Mouse (Mus musculus): ENCODE data around the gene Csnk1g2. TPM values are rescaled to one million over a fixed set of nuclear protein-coding genes. Genes with fewer than 3 reads are reported as not detected.

The Csnk1g2 gene
- polyA plus RNA-seq, 1 experiment, result 218 TPM

GRCm38 (mm10) chr10:80665981-80666733 is 43.5 kb downstream of the Csnk1g2 start:
- H3K4me3 ChIP-seq (replicated peaks; ENCODE audit: insufficient read depth, low read depth, low read length), result no peak overlapping the region
- WGBS, result 66% methylated on average over 10 of the region's 10 CpGs
- H3K27ac ChIP-seq (ENCODE audit: insufficient read depth, low read length), result no peak overlapping the region
- TF ChIP-seq POLR2A (IDR thresholded peaks at IDR 0.05; ENCODE audit: borderline replicate concordance, insufficient read depth, low read length), result no peak
- H3K4me1 ChIP-seq (ENCODE audit: control insufficient read depth, insufficient read depth, low read length), result peaks cover 51% of the 10 kb centered on the region
- H3K27me3 ChIP-seq (ENCODE audit: control insufficient read depth, insufficient read depth, low read length), result no peaks in the 10 kb centered on the region
- no peak for DNase-seq

GRCm38 (mm10) chr10:80666837-80667412 is 44.3 kb downstream of the Csnk1g2 start:
- WGBS, result 69% methylated on average over 19 of the region's 19 CpGs
- no peak for DNase-seq
- Histone ChIP-seq H3K27me3 (ENCODE audit: control insufficient read depth, insufficient read depth, low read length) (no peaks in the 10 kb centered on the region), H3K4me3 (replicated peaks; ENCODE audit: insufficient read depth, low read depth, low read length) (no peak overlapping the region), H3K4me1 (ENCODE audit: control insufficient read depth, insufficient read depth, low read length) (peaks cover 59% of the 10 kb centered on the region), H3K27ac (ENCODE audit: insufficient read depth, low read length) (no peak overlapping the region)
- TF ChIP-seq CTCF (IDR thresholded peaks at IDR 0.05; ENCODE audit: borderline replicate concordance, insufficient read depth, low read depth, low read length) (no peak), POLR2A (IDR thresholded peaks at IDR 0.05; ENCODE audit: borderline replicate concordance, insufficient read depth, low read length) (no peak)

- WGBS, result 26% methylated on average over 11 of the region's 11 CpGs
- peaks cover 75% of the 10 kb centered on the region for H3K4me1 ChIP-seq (ENCODE audit: control insufficient read depth, insufficient read depth, low read length)
- H3K4me3 ChIP-seq (replicated peaks; ENCODE audit: insufficient read depth, low read depth, low read length), result no peak overlapping the region
- peak; percentile 64 to 78 for DNase-seq
- H3K27ac ChIP-seq (ENCODE audit: insufficient read depth, low read length), result peak overlapping the region; percentile 46; the same call in 1 of the 2 replicates
- no peaks in the 10 kb centered on the region for H3K27me3 ChIP-seq (ENCODE audit: control insufficient read depth, insufficient read depth, low read length)
- TF ChIP-seq POLR2A (IDR thresholded peaks at IDR 0.05; ENCODE audit: borderline replicate concordance, insufficient read depth, low read length), result no peak
- TF ChIP-seq CTCF (IDR thresholded peaks at IDR 0.05; ENCODE audit: borderline replicate concordance, insufficient read depth, low read depth, low read length), result no peak
Observed at GRCm38 (mm10) chr10:80668614-80669013, 46.0 kb downstream of the Csnk1g2 start.

- Histone ChIP-seq H3K27me3 (ENCODE audit: control insufficient read depth, insufficient read depth, low read length) (no peaks in the 10 kb centered on the region), H3K4me1 (ENCODE audit: control insufficient read depth, insufficient read depth, low read length) (peaks cover 77% of the 10 kb centered on the region), H3K4me3 (replicated peaks; ENCODE audit: insufficient read depth, low read depth, low read length) (no peak overlapping the region), H3K27ac (ENCODE audit: insufficient read depth, low read length) (peak overlapping the region; percentile 46)
- DNase-seq, result no peak
- WGBS, result 61% methylated on average over 12 of the region's 12 CpGs
- TF ChIP-seq POLR2A (IDR thresholded peaks at IDR 0.05; ENCODE audit: borderline replicate concordance, insufficient read depth, low read length) (no peak), CTCF (IDR thresholded peaks at IDR 0.05; ENCODE audit: borderline replicate concordance, insufficient read depth, low read depth, low read length) (no peak)
Observed at GRCm38 (mm10) chr10:80669018-80669417, 46.4 kb downstream of the Csnk1g2 start.

GRCm38 (mm10) chr10:80669737-80670485 is 47.3 kb downstream of the Csnk1g2 start:
- no peak overlapping the region for H3K4me3 ChIP-seq (replicated peaks; ENCODE audit: insufficient read depth, low read depth, low read length)
- no peaks in the 10 kb centered on the region for H3K27me3 ChIP-seq (ENCODE audit: control insufficient read depth, insufficient read depth, low read length)
- peak; percentile 77 to 82 for DNase-seq
- 14% methylated on average over 7 of the region's 7 CpGs for WGBS
- TF ChIP-seq CTCF (IDR thresholded peaks at IDR 0.05; ENCODE audit: borderline replicate concordance, insufficient read depth, low read depth, low read length) (no peak), POLR2A (IDR thresholded peaks at IDR 0.05; ENCODE audit: borderline replicate concordance, insufficient read depth, low read length) (no peak)
- H3K4me1 ChIP-seq (ENCODE audit: control insufficient read depth, insufficient read depth, low read length), result peaks cover 78% of the 10 kb centered on the region
- H3K27ac ChIP-seq (ENCODE audit: insufficient read depth, low read length), result peak overlapping the region; percentile 46

- WGBS, result 9% methylated on average over 2 of the region's 2 CpGs
- Histone ChIP-seq H3K27ac (ENCODE audit: insufficient read depth, low read length) (peak overlapping the region; percentile 46), H3K4me1 (ENCODE audit: control insufficient read depth, insufficient read depth, low read length) (peaks cover 74% of the 10 kb centered on the region), H3K27me3 (ENCODE audit: control insufficient read depth, insufficient read depth, low read length) (no peaks in the 10 kb centered on the region), H3K4me3 (replicated peaks; ENCODE audit: insufficient read depth, low read depth, low read length) (no peak overlapping the region)
- DNase-seq, result no peak
- TF ChIP-seq CTCF (IDR thresholded peaks at IDR 0.05; ENCODE audit: borderline replicate concordance, insufficient read depth, low read depth, low read length), result no peak
- no peak for TF ChIP-seq POLR2A (IDR thresholded peaks at IDR 0.05; ENCODE audit: borderline replicate concordance, insufficient read depth, low read length)
Observed at GRCm38 (mm10) chr10:80670531-80670930, 47.9 kb downstream of the Csnk1g2 start.

GRCm38 (mm10) chr10:80671251-80671650 is 48.6 kb downstream of the Csnk1g2 start:
- H3K27me3 ChIP-seq (ENCODE audit: control insufficient read depth, insufficient read depth, low read length), result no peaks in the 10 kb centered on the region
- peaks cover 67% of the 10 kb centered on the region for H3K4me1 ChIP-seq (ENCODE audit: control insufficient read depth, insufficient read depth, low read length)
- WGBS, result 69% methylated on average over 4 of the region's 4 CpGs
- H3K27ac ChIP-seq (ENCODE audit: insufficient read depth, low read length), result peak overlapping the region; percentile 60; the same call in 1 of the 2 replicates
- no peak overlapping the region for H3K4me3 ChIP-seq (replicated peaks; ENCODE audit: insufficient read depth, low read depth, low read length)
- DNase-seq, result no peak
- TF ChIP-seq CTCF (IDR thresholded peaks at IDR 0.05; ENCODE audit: borderline replicate concordance, insufficient read depth, low read depth, low read length) (no peak), POLR2A (IDR thresholded peaks at IDR 0.05; ENCODE audit: borderline replicate concordance, insufficient read depth, low read length) (no peak)

All from cerebellum, adult 2 months (tissue).